Mouse (Mus musculus) ovary, postnatal 10 days (tissue): ENCODE results near the gene Men1.
"Not testable (repeated sequence)": the region's sequence is repeated elsewhere in the genome, so short reads cannot be mapped to it uniquely, and the experiment has no call there.

Experiments
- DNase-seq: peaks from one replicate; pipeline ENCODE4 v3.0.0; 2022; ENCODE audit warnings: low spot score

Gene Men1

GRCm38 (mm10) chr19:6334673-6335457 lies at the start of gene Men1:
TSS of gene Men1 (plus strand) at chr19:6334979.
- peak; percentile 77 for DNase-seq

- no peak for DNase-seq
Observed at GRCm38 (mm10) chr19:6285226-6285625, 49.6 kb upstream of the Men1 start.

GRCm38 (mm10) chr19:6285632-6286433 lies 48.9 kb upstream of the Men1 start:
- DNase-seq: no peak

- no peak for DNase-seq
Observed at GRCm38 (mm10) chr19:6286434-6287401, 48.1 kb upstream of the Men1 start.

GRCm38 (mm10) chr19:6288236-6288894 lies 46.4 kb upstream of the Men1 start:
- DNase-seq: no peak

GRCm38 (mm10) chr19:6289696-6290238 lies 45.0 kb upstream of the Men1 start:
- no peak for DNase-seq

- DNase-seq: not testable (repeated sequence)
Observed at GRCm38 (mm10) chr19:6290720-6291116, 44.1 kb upstream of the Men1 start.

GRCm38 (mm10) chr19:6291117-6291781 lies 43.5 kb upstream of the Men1 start:
- no peak for DNase-seq

- no peak for DNase-seq
Observed at GRCm38 (mm10) chr19:6292262-6292661, 42.5 kb upstream of the Men1 start.

GRCm38 (mm10) chr19:6294301-6294700 lies 40.5 kb upstream of the Men1 start:
- no peak for DNase-seq

GRCm38 (mm10) chr19:6296551-6297210 lies 38.1 kb upstream of the Men1 start:
- no peak for DNase-seq

GRCm38 (mm10) chr19:6297641-6298040 lies 37.1 kb upstream of the Men1 start:
- DNase-seq: no peak

- no peak for DNase-seq
Observed at GRCm38 (mm10) chr19:6299003-6299402, 35.8 kb upstream of the Men1 start.

GRCm38 (mm10) chr19:6299450-6300267 lies 35.1 kb upstream of the Men1 start:
- no peak for DNase-seq

GRCm38 (mm10) chr19:6300402-6300841 lies 34.4 kb upstream of the Men1 start:
- no peak for DNase-seq

- DNase-seq: no peak
Observed at GRCm38 (mm10) chr19:6302114-6302513, 32.7 kb upstream of the Men1 start.

- DNase-seq: no peak
Observed at GRCm38 (mm10) chr19:6302522-6302921, 32.3 kb upstream of the Men1 start.

GRCm38 (mm10) chr19:6303831-6304230 lies 30.9 kb upstream of the Men1 start:
- DNase-seq: no peak
